Mouse (Mus musculus) cerebellum, postnatal 36 days (tissue): Measurements from ENCODE around the gene Apobec3.
"Not testable (repeated sequence)": the region's sequence is repeated elsewhere in the genome, so short reads cannot be mapped to it uniquely, and the experiment has no call there.

Source experiments
- DNase-seq, 2 experiments: peaks; one replicate each; pipeline ENCODE4 v3.0.0; 2021 to 2022; ENCODE audit warnings: mixed read lengths in 2 of 2

Gene Apobec3

GRCm38 (mm10) chr15:79928736-79929135, 37.3 kb downstream of the Apobec3 start:
- no peak for DNase-seq

DNA sequence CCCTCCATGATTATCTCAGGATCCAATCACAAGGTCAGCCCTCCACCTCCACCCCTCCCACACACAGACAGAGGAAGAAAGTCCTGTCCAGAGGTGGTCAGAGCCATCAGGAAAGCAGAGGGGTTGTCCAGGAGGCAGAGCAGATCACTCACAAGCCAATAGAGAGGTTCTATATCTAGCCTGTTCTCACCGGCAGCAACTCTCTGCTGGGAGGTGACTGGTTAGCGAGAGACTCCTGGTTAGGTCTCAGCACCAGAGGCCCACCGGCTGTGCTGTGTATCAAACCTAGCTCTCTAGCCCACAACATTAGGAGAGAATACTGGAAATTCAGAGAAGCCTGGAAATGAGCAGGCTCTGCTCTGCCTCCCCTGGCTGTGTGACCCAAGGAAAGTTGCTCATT, 38.3 kb downstream of the Apobec3 start:
- no peak for DNase-seq

- no peak for DNase-seq
These were observed 40.2 kb downstream of the Apobec3 start for GRCm38 (mm10) chr15:79931496-79932141.

DNA sequence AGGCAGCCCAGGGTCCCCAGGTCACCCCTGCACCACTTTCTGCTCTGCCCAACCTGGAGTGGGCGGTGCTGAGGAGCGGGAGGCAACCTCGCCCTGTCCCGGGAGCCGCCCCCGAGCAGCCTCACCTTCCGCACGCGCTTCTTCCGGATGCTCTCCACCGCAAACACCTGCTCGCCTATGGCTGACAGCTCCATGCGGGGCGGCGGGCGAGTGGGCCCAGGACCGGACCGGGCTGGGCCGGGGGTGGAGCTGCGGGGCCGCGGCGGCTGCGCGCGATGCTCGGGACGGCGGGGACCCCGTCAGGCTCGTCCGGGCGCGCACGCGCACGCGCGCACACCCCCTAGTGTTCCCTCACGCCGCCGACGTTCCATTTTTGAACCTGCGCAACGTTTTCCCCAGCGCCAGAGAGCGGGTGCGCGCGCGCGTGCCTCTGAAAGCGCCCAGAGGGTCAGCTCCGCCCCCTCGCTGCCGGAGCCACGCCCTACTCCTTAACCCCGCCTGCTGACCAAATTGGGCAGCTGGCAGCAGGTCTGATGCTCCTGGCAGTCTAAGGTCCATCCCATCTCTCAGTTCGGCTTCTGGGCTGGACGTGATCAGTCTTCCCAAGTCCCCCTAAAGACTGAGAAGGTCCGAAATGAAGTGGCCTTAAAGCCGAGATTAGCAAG, 41.0 kb downstream of the Apobec3 start:
- peak; percentile 91 to 93 for DNase-seq

DNA sequence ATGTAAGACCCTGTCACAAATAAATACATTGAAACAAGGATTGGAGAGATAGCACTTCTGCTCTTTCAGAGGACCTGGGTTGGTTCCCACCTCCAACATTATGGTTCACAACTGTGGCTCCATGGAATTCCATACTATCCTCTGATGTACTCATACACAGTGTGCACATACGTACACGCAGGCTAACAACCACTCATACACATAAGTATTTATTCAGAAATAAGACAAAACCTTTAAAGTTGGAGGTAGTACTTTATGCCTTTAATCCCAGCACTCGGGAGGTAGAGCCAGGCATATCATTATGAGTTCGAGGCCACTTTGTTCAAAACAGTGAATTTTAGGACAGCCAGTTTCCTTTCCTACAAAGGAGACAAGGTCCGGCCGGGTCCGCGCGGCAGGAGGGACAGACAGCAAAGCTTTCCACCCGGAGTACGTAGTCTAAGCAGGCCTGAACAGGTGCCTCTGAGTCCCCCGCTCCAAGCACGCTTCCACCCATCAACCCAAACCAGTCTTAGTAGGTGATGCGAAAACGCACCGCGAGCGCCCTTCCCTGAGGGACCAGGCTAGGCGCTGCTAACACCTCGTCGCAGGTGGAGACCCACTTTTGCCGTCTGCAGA, 41.7 kb downstream of the Apobec3 start:
- DNase-seq = no peak

DNA sequence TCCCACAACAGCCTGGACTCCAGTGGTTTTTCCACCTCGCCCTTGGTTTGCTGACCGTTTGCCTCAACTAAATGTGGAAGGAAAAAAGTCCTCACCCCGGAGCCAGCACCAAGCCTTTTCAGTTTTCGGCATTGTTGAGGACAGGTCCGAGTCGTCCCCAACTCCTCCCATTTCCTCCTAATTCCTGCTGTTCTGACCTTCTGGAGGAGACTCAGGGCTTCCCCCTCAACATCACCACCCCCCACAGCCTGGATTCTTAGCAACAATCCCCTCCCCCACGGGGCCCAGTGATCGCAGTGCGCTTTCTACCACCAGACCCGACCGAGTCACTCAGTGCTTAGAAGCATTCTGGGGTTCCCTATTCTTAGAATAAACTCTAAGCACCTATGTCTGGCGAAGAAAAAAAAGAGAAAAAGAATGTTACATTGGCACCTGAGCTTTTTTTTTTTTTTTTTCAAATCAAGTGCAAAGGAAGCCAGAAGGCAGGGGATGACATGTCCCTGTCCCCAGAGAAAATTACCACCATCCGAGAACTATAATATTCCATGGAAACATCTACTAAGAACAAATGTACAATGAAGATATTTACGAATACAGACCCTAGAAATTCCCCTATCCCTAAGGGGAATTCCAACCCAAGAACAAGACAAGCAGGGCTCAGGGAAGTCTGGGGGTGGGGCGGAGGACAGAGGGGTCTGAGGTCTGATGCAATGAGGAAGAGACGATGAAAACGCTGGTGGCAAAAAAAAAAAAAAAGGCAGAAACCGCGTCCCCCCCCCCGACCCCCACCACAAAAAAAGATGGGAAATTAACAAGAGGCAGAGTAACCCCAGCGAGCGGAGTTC, 42.4 kb downstream of the Apobec3 start:
- no peak for DNase-seq

- DNase-seq = no peak
These were observed 43.3 kb downstream of the Apobec3 start for GRCm38 (mm10) chr15:79934776-79935175.

- no peak for DNase-seq
These were observed 44.4 kb downstream of the Apobec3 start for GRCm38 (mm10) chr15:79935654-79936373.

GRCm38 (mm10) chr15:79936374-79936751, 44.9 kb downstream of the Apobec3 start:
- no peak for DNase-seq

DNA sequence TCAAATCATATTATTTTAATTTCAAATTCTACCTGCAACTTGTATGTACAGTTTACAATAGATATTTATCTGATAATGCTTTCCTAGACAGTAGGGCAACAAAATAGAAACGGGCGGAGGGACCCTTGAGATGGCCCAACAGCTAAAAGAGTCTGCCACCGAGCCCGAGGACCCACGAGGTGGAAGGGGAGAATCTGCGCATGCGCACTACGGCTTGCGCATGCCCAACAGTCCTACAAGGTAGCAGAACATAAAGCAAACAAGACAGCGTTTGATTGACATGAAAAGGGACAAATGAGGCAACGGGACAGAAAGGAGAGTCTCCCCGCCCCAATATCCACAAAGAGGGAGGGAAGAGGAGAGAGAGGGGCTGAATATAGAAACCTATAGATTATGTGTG, 47.6 kb downstream of the Apobec3 start:
- no peak for DNase-seq

GRCm38 (mm10) chr15:79939501-79939900, 48.0 kb downstream of the Apobec3 start:
- DNase-seq = not testable (repeated sequence)

DNA sequence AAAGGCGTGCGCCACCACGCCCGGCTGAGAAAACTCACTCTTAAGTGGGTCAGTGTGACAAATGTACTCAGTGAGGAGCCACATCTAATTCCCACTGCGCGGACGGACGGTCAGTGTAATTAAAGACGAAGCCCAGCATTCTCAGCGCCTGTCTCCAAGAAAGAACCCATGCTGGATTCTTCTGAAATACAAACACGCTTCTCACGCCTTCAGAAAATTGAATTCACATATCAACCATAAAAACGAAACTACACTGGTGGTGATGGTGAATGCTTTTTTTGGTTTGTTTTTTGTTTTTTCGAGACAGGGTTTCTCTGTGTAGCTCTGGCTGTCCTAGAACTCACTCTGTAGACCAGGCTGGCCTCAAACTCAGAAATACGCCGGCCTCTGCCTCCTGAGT, 48.5 kb downstream of the Apobec3 start:
- DNase-seq = no peak

GRCm38 (mm10) chr15:79940932-79941331, 49.5 kb downstream of the Apobec3 start:
- peak; percentile 32 to 41 for DNase-seq

GRCm38 (mm10) chr15:79942541-79942940, 51.1 kb downstream of the Apobec3 start:
- DNase-seq = no peak

- DNase-seq = no peak
These were observed 52.1 kb downstream of the Apobec3 start for GRCm38 (mm10) chr15:79943584-79943983.

DNA sequence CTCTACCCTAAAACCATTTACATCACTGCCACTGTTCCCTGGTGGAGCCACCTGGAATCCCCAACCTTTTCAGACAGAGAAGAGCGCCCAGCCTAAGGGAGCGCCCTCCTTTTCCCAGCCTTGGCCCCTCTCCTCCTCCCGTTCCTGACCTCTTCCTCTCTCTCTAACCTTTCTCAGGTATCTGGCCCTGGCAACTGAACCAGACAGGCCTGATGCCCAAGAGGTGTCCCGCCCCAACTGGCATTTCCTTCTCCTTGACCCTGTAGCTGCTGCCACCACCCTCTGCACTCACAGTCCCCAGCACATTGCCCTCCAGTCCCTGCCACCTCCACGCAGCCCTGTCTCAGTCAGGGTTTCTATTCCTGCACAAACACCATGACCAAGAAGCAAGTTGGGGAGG, 53.5 kb downstream of the Apobec3 start:
- DNase-seq = no peak

DNA sequence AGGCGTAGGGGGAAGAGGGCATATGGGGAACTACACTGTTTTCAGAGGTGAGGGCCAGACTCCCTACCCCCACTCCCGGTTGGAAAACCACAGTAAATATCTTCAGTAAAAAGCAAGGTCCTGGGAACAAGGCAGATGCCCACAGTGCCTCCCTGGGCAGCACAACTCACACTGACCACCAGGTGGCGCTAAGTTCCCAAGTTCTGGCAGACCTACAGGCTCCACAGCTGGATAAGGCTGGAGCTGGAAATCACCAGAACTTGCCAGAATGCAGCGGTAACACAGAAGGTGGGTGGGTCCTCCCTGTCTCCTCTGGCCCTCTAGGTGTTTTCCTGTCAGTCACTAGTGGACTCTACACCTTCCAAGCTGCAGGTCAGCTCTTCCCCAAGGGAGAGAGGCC, 54.6 kb downstream of the Apobec3 start:
- DNase-seq = peak; percentile 81 to 85

DNA sequence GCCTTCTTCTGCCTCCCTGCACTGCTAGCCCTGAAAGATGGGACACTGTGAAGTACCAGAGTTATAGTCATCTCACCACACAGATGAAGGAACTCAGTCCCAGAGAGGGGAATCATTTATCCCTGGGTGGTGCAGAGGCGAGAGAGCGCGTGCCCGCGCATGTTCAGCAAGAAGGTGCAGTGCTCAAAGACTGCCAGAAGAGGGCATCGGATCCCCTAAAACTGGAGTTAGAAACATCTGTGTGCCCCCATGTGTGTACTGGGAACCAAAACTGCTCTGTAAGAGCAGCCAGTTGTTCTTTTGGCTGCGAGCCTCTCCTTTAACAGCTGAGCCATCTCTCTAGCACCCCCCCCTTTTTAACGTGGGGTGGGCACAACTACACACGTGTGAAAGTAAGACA, 55.3 kb downstream of the Apobec3 start:
- DNase-seq = no peak

- no peak for DNase-seq
These were observed 56.2 kb downstream of the Apobec3 start for GRCm38 (mm10) chr15:79947681-79948080.

DNA sequence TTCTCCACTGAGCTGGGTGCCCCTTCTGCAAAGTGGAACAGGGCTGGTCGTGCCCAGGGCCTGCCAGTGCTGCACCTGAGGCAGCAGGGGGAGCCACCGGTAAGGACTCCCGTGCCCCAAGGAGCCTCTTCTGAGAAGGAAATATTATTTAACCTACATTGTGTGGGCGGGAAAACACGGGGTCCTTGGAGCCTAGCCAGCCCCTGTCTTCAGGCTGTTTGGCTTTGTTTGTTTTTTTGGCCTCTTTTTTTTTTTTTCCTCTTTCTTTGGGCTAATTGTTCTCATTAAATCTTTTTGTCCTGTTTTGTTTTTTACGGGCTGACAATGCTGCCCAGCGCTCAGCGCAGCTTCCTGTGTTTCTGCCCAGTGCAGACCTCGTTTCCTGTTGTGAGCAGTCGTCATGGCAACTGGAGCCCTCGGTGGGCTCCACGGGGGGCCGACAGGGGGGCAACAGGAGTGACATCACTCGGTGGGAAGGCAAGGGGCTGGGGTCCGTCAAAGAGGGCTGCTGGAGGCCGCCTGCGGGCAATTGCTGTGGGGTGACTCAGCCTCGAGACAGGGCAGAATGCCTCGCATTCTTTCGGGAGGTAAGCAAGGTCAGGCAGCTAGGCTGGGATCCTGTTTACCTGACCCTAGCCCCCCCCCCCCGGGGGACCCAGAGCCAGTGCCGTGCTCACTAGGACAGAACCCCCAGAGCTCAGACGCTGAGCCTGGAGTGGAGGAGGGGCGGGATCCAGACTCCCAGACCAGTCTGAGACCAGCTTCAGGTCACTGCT, 59.0 kb downstream of the Apobec3 start:
- DNase-seq = peak; percentile 75 to 79

GRCm38 (mm10) chr15:79951226-79951625, 59.8 kb downstream of the Apobec3 start:
- DNase-seq = no peak
